Mouse (Mus musculus): ENCODE data around the gene Mier2.

DNA sequence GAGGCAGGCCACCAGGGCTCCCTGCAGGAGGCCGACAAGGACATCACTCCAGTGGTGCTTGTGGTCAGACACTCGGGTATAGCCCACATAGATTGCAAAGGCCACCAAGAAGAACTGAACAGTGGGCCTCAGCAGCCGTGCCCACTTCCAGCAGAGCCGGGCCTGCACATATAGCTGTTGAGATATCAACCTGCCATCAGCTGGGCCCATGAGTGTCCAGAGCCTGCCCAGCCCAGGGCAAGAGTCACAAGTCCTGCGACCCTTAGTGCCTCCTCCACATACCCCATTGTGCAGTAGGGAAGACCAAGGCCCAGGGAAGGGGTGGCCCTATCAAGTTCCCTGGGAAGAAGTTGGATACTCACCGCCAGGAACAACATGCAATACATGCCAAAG is 27.6 kb downstream of the Mier2 start:
- TF ChIP-seq ZMIZ1 (IDR thresholded peaks at IDR 0.05; ENCODE audit: low read depth, low read length) = no peak
- no peak for TF ChIP-seq POLR2AphosphoS2 (IDR thresholded peaks at IDR 0.05; ENCODE audit: low read depth, low read length)
- no peak for TF ChIP-seq HCFC1 (IDR thresholded peaks at IDR 0.05; ENCODE audit: low read depth, low read length)
- no peak for TF ChIP-seq NELFE (IDR thresholded peaks at IDR 0.05; ENCODE audit: low read depth, low read length)
